Mouse (Mus musculus) midbrain, embryonic 14.5 days (tissue): ENCODE measurements around the gene Icam4. TPM values are rescaled to one million over a fixed set of nuclear protein-coding genes. Genes with fewer than 3 reads are reported as not detected.
A peak's percentile ranks its signal among the peaks of the same experiment; 100 is the strongest.

ENCODE experiments used
- microRNA counts: library from miRNA; unstranded; fragments of <30 nt; microRNA quantifications from one replicate; lab custom pipeline; 2016
- microRNA-seq: library from miRNA; unstranded; fragments of <30 nt; microRNA quantifications from one replicate; pipeline ENCODE4, GENCODE M21; 2016
- polyA plus RNA-seq: library from polyadenylated mRNA; unstranded; fragments of >200 nt; fragmentation: Nextera tagmentation; extraction: Ambion mirVana; gene quantifications from 2 replicates; pipeline ENCODE4 v1.2.1, GENCODE M21; 2014

The Icam4 gene
- polyA plus RNA-seq, 1 experiment from 2014 or later = not detected

MicroRNA genes within 50 kb of the gene (microRNA counts, 519-probe panel; counts per million panel counts)
- microRNA mmu-miR-1900 (lab: Ali Mortazavi, UCI) = not detected

Small RNA genes within 50 kb of the gene (microRNA-seq; reads per million reads assigned to microRNA genes)
- not detected for gene Mir1900
- gene Mir7082 = 1.5 reads per million, percentile 3 among the genes with 10 or more reads in this experiment

Other genes with a start within 250 kb of the Icam4 start
- 0.45 and 0.66 TPM in 2 replicates for gene Col5a3, start 214.3 kb upstream of the Icam4 start, polyA plus RNA-seq
- not detected in 2 replicates for gene Rdh8, start 210.9 kb upstream of the Icam4 start, polyA plus RNA-seq
- gene A230050P20Rik, start 160.7 kb upstream of the Icam4 start, polyA plus RNA-seq = 1.3 and 1.9 TPM in 2 replicates
- gene Angptl6, start 149.6 kb upstream of the Icam4 start, polyA plus RNA-seq = 11.1 and 14.4 TPM in 2 replicates
- 39.8 and 43.9 TPM in 2 replicates for gene Ppan, start 141.2 kb upstream of the Icam4 start, polyA plus RNA-seq
- 231 and 234 TPM in 2 replicates for gene Eif3g, start 130.8 kb upstream of the Icam4 start, polyA plus RNA-seq
- gene Dnmt1, start 69.5 kb upstream of the Icam4 start, polyA plus RNA-seq = 51.1 and 51.5 TPM in 2 replicates
- 4.1 and 10.8 TPM in 2 replicates for gene S1pr2, start 52.6 kb upstream of the Icam4 start, polyA plus RNA-seq
- gene Mrpl4, start 26.6 kb upstream of the Icam4 start, polyA plus RNA-seq = 98.6 and 112 TPM in 2 replicates
- 1.7 and 4.1 TPM in 2 replicates for gene Icam1, start 13.4 kb upstream of the Icam4 start, polyA plus RNA-seq
- 0.71 and 1.0 TPM in 2 replicates for gene Icam5, start 2.7 kb downstream of the Icam4 start, polyA plus RNA-seq
- gene Zglp1, start 37.7 kb downstream of the Icam4 start, polyA plus RNA-seq = 1.5 and 1.6 TPM in 2 replicates
- 1.3 and 2.6 TPM in 2 replicates for gene Gm49373, start 43.7 kb downstream of the Icam4 start, polyA plus RNA-seq
- 55.5 and 82.2 TPM in 2 replicates for gene Fdx1l, start 44.2 kb downstream of the Icam4 start, polyA plus RNA-seq
- gene Gm38431, start 62.6 kb downstream of the Icam4 start, polyA plus RNA-seq = 1.9 and 2.0 TPM in 2 replicates
- 28.3 and 41.0 TPM in 2 replicates for gene Raver1, start 62.6 kb downstream of the Icam4 start, polyA plus RNA-seq
- gene Tyk2, start 101.9 kb downstream of the Icam4 start, polyA plus RNA-seq = 7.4 and 8.5 TPM in 2 replicates
- 213 and 223 TPM in 2 replicates for gene Cdc37, start 120.6 kb downstream of the Icam4 start, polyA plus RNA-seq
- gene Pde4a, start 136.3 kb downstream of the Icam4 start, polyA plus RNA-seq = 28.4 and 32.3 TPM in 2 replicates
- 40.3 and 53.7 TPM in 2 replicates for gene Keap1, start 210.0 kb downstream of the Icam4 start, polyA plus RNA-seq
- 2.3 and 2.8 TPM in 2 replicates for gene S1pr5, start 219.1 kb downstream of the Icam4 start, polyA plus RNA-seq
- gene Atg4d, start 235.9 kb downstream of the Icam4 start, polyA plus RNA-seq = 44.6 and 44.7 TPM in 2 replicates